Mouse (Mus musculus) bone marrow macrophage, adult 2 months (primary cell): ENCODE data around the gene Matn4. TPM values are rescaled to one million over a fixed set of nuclear protein-coding genes. Genes with fewer than 3 reads are reported as not detected.

Experiments
- H3K27ac ChIP-seq: 2 replicates; pipeline ENCODE4 v1.5.1; 2012; ENCODE audit warnings: low read depth, low read length; ENCODE audit not compliant: insufficient read depth
- H3K4me1 ChIP-seq: 2 replicates; pipeline ENCODE4 v1.6.1; 2012; ENCODE audit warnings: low read length; ENCODE audit not compliant: control insufficient read depth, insufficient read depth
- H3K4me3 ChIP-seq: 2 replicates; pipeline ENCODE4 v1.5.1; 2012; ENCODE audit warnings: mild to moderate bottlenecking, low read length, moderate library complexity; ENCODE audit not compliant: insufficient read depth
- CTCF ChIP-seq: IDR thresholded peaks from 2 replicates; pipeline ENCODE4 v1.5.1; 2012; ENCODE audit warnings: low read depth, mild to moderate bottlenecking, low read length, moderate library complexity
- POLR2A ChIP-seq: IDR thresholded peaks from 2 replicates; pipeline ENCODE4 v1.6.1; 2012; ENCODE audit warnings: mild to moderate bottlenecking, low read depth, low read length, borderline replicate concordance
- polyA plus RNA-seq: library from polyadenylated mRNA; stranded (reverse); fragments of >200 nt; gene quantifications from 2 replicates; pipeline ENCODE4 v1.2.4, GENCODE M21; 2012; ENCODE audit not compliant: missing spikeins, insufficient read depth, insufficient read length

Gene Matn4
- polyA plus RNA-seq, 1 experiment = not detected

DNA sequence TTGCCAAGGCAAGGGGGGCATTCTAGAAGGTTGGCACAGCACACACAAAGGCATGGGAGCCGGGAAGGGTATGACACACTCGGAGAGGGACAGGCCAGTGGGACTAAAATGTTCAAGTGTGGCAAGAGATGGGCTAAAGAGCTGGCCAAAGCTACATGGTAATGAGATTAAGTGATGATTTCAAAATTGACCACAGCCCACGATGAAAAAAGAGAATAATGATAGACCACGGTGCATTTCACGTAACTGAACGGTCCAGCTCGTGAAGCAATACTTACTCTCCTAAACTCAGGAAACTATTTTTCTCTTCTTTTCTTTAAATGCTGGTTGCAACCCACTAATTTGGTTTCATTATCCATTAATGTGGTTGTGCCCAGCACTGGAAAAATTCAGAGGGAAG is 8.9 kb downstream of the Matn4 start:
- H3K27ac ChIP-seq = no peak overlapping the region
- no peak for TF ChIP-seq CTCF
- no peak for TF ChIP-seq POLR2A

GRCm38 (mm10) chr2:164393126-164393525 is 11.8 kb downstream of the Matn4 start:
- Histone ChIP-seq H3K4me1 (no peaks in the 10 kb centered on the region), H3K4me3 (no peak overlapping the region), H3K27ac (no peak overlapping the region)
- TF ChIP-seq POLR2A = no peak
- TF ChIP-seq CTCF = no peak

More for the DNA sequence above, 8.9 kb downstream of the Matn4 start:
- H3K4me1 ChIP-seq = no peaks in the 10 kb centered on the region
- H3K4me3 ChIP-seq = no peak overlapping the region

DNA sequence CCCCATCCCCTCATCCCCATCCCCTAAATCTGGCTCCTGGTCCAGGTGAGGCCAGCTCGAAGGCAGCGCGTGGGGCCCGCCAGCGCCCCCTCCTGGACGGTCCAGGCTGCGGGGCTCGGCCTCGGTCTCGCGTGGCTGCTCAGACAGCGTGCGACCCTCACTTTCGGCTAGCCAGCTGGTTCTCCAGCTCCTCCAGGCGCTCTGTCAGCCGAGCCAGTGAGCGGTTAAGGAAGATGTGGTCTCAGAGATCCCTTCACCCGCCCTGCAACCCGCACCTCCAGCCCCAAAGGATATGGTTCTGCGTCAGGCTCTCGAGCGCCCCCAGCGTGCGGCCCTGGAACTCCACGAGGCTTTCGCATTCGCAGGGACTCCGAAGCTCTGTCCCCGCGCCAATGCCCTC is 15.5 kb downstream of the Matn4 start:
- H3K4me3 ChIP-seq = peak overlapping the region; percentile 57
- H3K27ac ChIP-seq = no peak overlapping the region
- TF ChIP-seq POLR2A (no peak), CTCF (peak; percentile 93)
- H3K4me1 ChIP-seq = no peaks in the 10 kb centered on the region

DNA sequence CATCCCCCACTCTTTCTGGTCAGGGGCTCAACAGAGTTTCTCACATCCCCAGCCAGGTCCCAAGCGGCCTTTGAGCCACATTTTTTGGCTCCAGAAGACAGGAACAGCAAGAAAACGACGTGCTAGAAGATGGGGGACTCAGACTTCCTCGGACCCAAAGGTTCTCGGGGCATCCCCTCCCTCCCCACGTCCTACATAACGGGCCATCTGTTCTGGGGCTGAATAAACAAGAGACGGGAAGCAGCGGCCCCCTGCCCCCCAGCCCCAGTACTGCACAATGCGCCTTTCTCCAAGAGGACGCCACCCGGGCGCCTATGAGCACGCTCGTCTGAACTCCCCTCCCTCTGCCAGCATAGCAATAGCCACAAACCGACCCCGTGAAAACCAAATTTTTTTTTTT is 15.9 kb downstream of the Matn4 start, which contains the start of gene Slpi:
TSS of gene Slpi (minus strand) at position 76 of the 400 bp plus-strand sequence.
- TF ChIP-seq CTCF (no peak), POLR2A (no peak)
- peak within 1 kb of the TSS; percentile 57 for H3K4me3 ChIP-seq
- H3K27ac ChIP-seq = no peak within 1 kb of the TSS
- H3K4me1 ChIP-seq = peaks cover 2% of the 10 kb centered on the region

DNA sequence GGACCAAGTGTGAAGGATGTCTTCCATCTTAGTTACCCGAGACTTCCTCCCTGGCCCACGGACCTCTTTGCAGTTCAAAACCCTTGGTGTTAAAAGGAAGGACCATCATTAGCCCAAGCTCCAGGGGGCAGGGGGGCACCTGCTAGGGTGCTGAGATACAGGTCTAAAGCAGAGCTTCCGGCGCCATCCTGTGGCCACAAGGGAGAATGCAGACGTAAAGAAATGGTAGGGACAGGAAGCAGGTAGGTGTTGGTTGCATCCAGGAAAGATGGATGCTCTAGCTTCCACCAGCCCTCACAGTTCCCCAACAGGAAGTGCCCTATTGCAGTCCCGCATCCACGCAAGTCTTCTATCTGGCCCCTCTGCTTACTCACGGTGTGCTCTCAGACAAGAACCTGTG is 18.0 kb downstream of the Matn4 start:
- TF ChIP-seq CTCF (peak; percentile 73), POLR2A (no peak)
- Histone ChIP-seq H3K27ac (no peak overlapping the region), H3K4me3 (no peak overlapping the region), H3K4me1 (peaks cover 13% of the 10 kb centered on the region)

DNA sequence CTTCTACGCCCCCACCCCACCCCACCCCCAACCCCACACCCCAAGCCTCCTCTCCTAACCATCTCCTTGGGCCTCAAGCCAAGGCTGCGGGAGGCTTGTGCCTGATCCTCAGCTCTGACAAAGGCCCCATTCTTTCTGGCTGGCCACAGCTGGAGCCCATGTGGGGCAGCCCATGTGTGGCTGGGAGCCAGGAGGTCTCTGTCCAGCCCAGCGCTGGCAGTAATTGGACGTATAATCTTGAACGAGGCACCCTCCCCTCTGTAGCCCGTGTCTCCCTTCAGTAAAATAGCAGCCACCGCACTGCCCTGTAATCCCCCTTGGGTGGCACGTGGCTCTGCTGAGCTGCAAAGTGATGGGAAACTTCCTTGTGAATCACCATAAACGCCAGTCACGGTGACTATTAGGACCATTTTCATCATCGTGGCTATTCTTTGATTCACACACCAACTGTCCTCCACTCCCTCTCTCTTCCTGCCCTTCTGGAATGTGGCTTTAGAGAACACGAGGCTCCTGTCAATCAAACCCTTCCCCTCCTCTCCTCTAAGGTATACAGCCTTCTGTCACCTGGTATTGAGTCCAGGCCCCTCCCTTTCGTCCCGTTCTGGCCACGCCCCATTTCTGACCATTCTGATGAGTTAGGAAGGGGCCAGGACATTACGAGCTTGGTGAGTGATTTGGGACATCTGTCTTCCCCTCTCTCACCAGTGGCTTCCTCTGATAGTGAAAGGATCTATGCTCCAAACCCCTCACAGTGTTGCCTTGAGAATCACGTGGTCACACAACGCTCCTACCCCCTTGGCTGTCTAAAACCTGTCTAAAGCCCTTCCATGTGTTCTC is 18.8 kb downstream of the Matn4 start:
- Histone ChIP-seq H3K4me3 (no peak overlapping the region), H3K4me1 (peaks cover 13% of the 10 kb centered on the region), H3K27ac (no peak overlapping the region)
- TF ChIP-seq POLR2A = no peak
- TF ChIP-seq CTCF = no peak

DNA sequence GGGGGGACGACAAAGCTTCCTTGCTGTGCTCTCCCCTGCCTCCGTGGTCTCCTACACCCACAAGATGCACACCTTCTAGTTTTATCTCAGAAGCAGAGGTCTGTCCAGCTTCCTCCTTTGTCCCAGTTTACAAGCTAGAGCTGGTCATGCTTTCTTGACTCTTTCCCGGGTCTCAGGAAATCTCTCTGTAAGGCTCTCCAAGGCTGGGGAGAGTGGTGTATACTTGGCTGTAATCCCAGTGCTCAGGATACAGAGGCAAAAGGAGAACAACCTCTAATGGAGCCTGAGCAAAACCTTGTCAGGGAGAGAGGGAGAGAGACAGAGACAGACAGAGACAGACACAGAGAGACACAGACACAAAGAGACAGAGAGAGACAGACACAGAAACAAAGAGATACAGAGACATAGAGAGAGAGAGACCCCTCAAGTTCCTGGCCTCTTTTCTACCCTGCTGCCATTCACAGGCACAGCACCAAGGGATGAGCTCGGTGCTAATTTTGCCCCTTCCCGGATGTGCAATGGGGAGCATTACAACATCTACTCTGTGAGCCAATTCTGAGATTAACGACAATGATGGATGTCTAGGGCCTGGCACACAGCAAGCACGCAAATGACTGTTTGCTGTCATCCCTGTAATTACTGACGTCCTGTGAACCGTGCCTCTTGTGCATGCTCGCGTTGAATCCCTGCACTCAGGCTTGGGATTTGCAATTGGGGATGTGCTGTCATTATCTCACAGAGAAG is 21.1 kb downstream of the Matn4 start:
- no peak for TF ChIP-seq POLR2A
- no peak for TF ChIP-seq CTCF
- Histone ChIP-seq H3K27ac (no peak overlapping the region), H3K4me3 (no peak overlapping the region), H3K4me1 (peaks cover 13% of the 10 kb centered on the region)

DNA sequence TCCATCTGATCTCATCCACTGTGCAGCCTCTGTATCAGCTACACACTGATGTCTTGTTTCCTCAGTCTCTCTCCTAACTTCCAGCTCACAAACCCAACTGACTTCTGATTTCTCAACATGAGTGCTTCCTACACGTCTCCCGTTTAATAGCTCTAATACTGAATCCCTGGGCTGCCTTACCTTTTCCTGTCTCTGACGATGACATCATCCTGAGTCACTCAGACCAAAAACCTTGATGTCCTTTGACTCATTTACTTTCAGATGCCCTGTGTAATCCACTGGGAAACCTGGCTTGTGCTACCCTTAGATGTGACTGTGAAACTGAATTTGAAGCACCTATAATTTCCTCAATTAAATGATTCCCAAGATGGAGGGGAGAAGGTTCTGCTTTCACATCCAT is 22.0 kb downstream of the Matn4 start:
- peaks cover 13% of the 10 kb centered on the region for H3K4me1 ChIP-seq
- no peak overlapping the region for H3K4me3 ChIP-seq
- TF ChIP-seq POLR2A = no peak
- TF ChIP-seq CTCF = no peak
- H3K27ac ChIP-seq = no peak overlapping the region

GRCm38 (mm10) chr2:164381726-164382125 is 23.2 kb downstream of the Matn4 start:
- TF ChIP-seq POLR2A = no peak
- TF ChIP-seq CTCF = no peak
- H3K4me1 ChIP-seq = peaks cover 13% of the 10 kb centered on the region
- no peak overlapping the region for H3K27ac ChIP-seq
- H3K4me3 ChIP-seq = no peak overlapping the region
